Mouse (Mus musculus) cerebellum, adult 11-12 months (tissue): ENCODE results near the gene Rabep1.
"Not testable (repeated sequence)": the region's sequence is repeated elsewhere in the genome, so short reads cannot be mapped to it uniquely, and the experiment has no call there.

Experiments
- DNase-seq: peaks from one replicate; pipeline ENCODE4 v3.0.0; 2022

The Rabep1 gene

GRCm38 (mm10) chr11:70833408-70833807 is 11.2 kb upstream of the Rabep1 start:
- DNase-seq = no peak

GRCm38 (mm10) chr11:70833831-70834230 is 10.7 kb upstream of the Rabep1 start:
- DNase-seq = no peak

GRCm38 (mm10) chr11:70835381-70835831 is 9.2 kb upstream of the Rabep1 start:
- no peak for DNase-seq

GRCm38 (mm10) chr11:70837031-70837430 is 7.5 kb upstream of the Rabep1 start:
- DNase-seq = no peak

GRCm38 (mm10) chr11:70838610-70839009 is 6.0 kb upstream of the Rabep1 start:
- DNase-seq = no peak

- no peak for DNase-seq
Observed at GRCm38 (mm10) chr11:70842983-70843382, 1.6 kb upstream of the Rabep1 start.

- no peak for DNase-seq
Observed at GRCm38 (mm10) chr11:70843701-70844551, 652 bp upstream of the Rabep1 start.

GRCm38 (mm10) chr11:70845457-70845978 is 940 bp downstream of the Rabep1 start:
- no peak for DNase-seq

- no peak for DNase-seq
Observed at GRCm38 (mm10) chr11:70846029-70846428, 1.5 kb downstream of the Rabep1 start.

GRCm38 (mm10) chr11:70860371-70860770 is 15.8 kb downstream of the Rabep1 start:
- no peak for DNase-seq

GRCm38 (mm10) chr11:70863204-70863603 is 18.6 kb downstream of the Rabep1 start:
- not testable (repeated sequence) for DNase-seq

- DNase-seq = no peak
Observed at GRCm38 (mm10) chr11:70865223-70865622, 20.6 kb downstream of the Rabep1 start.

- no peak for DNase-seq
Observed at GRCm38 (mm10) chr11:70869263-70869662, 24.7 kb downstream of the Rabep1 start.

- no peak for DNase-seq
Observed at GRCm38 (mm10) chr11:70869811-70870210, 25.2 kb downstream of the Rabep1 start.

- peak; percentile 73 for DNase-seq
Observed at GRCm38 (mm10) chr11:70870407-70870806, 25.8 kb downstream of the Rabep1 start.

- no peak for DNase-seq
Observed at GRCm38 (mm10) chr11:70871110-70871509, 26.5 kb downstream of the Rabep1 start.

GRCm38 (mm10) chr11:70871766-70872330 is 27.3 kb downstream of the Rabep1 start:
- DNase-seq = no peak

- DNase-seq = no peak
Observed at GRCm38 (mm10) chr11:70873846-70874613, 29.5 kb downstream of the Rabep1 start.

GRCm38 (mm10) chr11:70877670-70878069 is 33.1 kb downstream of the Rabep1 start:
- no peak for DNase-seq

- no peak for DNase-seq
Observed at GRCm38 (mm10) chr11:70882905-70883430, 38.4 kb downstream of the Rabep1 start.

- no peak for DNase-seq
Observed at GRCm38 (mm10) chr11:70890643-70891042, 46.1 kb downstream of the Rabep1 start.

- DNase-seq = no peak
Observed at GRCm38 (mm10) chr11:70891616-70892015, 47.0 kb downstream of the Rabep1 start.

- DNase-seq = no peak
Observed at GRCm38 (mm10) chr11:70897680-70898079, 53.1 kb downstream of the Rabep1 start.
